Mouse (Mus musculus): ENCODE measurements around the gene Gm6588. TPM values are rescaled to one million over a fixed set of nuclear protein-coding genes. Genes with fewer than 3 reads are reported as not detected.
A peak's percentile ranks its signal among the peaks of the same experiment; 100 is the strongest.

The Gm6588 gene
- polyA plus RNA-seq, 1 experiment, result not detected

DNA sequence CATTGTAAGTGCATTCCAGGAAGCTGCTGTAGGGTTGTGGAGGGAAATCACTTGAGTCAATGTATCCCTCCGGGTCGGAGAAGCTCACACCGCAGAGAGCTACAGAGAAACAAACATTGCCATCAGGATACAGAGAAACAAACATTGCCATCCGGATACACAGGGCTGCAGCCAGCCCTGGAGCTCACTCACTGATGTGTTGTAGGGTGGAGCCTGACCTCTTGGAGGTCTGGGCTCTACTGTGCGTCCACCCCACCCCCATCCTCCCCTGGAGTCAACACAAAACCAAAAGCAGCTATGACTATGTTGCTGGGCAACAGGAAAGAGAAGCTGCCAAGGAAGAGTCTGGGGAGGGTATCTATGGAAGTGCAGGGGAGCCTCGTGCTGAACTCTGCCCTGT lies 24.2 kb downstream of the Gm6588 start:
- TF ChIP-seq POLR2A (IDR thresholded peaks at IDR 0.05; ENCODE audit: borderline replicate concordance, extremely low read depth, insufficient read depth, insufficient read length, poor library complexity, severe bottlenecking) (no peak), CTCF (IDR thresholded peaks at IDR 0.05; ENCODE audit: borderline replicate concordance, extremely low read depth, insufficient read depth, insufficient read length) (no peak)
- no peak for DNase-seq (ENCODE audit: low read depth)

GRCm38 (mm10) chr5:112481946-112482410 lies 32.8 kb downstream of the Gm6588 start:
- DNase-seq (ENCODE audit: low read depth), result peak; percentile 92
- TF ChIP-seq POLR2A (IDR thresholded peaks at IDR 0.05; ENCODE audit: borderline replicate concordance, extremely low read depth, insufficient read depth, insufficient read length, poor library complexity, severe bottlenecking) (no peak), CTCF (IDR thresholded peaks at IDR 0.05; ENCODE audit: borderline replicate concordance, extremely low read depth, insufficient read depth, insufficient read length) (no peak)

DNA sequence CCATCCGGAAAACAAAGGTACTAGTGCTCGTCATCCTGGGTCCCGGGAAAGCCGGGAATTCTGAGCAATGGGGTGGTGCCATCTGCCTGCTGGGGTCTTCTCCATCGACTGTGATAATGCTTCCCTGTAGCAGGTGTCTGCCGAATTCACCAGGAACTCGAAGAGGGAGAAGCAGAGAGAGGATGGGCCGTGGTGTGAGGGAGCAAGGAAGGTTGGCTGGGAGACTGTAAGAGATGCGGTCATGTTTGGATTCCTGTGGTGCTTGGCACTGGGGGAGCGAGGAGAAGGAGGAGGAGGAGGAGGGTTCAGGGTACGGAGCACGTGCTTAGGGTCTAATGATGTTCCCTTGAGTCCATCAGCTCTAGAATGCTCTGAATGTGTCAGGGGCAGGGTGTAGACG lies 33.3 kb downstream of the Gm6588 start:
- TF ChIP-seq CTCF (IDR thresholded peaks at IDR 0.05; ENCODE audit: borderline replicate concordance, extremely low read depth, insufficient read depth, insufficient read length) (no peak), POLR2A (IDR thresholded peaks at IDR 0.05; ENCODE audit: borderline replicate concordance, extremely low read depth, insufficient read depth, insufficient read length, poor library complexity, severe bottlenecking) (no peak)
- DNase-seq (ENCODE audit: low read depth), result peak; percentile 28

DNA sequence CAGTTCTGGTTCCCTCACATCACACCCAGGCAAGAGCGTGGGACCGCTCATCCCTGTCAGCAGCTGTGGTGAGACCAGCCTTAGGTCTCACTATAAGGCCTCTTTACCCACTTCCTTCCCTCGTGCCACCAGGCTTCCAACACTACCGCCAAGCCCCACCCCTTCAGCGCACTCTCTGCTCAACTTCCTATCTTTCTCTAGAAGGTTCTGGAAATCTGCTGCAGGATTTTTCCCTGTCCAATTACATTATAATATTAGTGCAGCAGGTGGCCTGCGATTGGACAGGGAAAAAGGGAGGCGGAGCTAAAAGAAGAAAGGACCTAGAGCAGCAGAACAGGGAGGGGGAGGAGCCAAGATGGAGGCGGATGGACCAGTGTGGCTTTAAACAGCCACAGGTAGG lies 33.8 kb downstream of the Gm6588 start:
- DNase-seq (ENCODE audit: low read depth), result peak; percentile 37
- TF ChIP-seq POLR2A (IDR thresholded peaks at IDR 0.05; ENCODE audit: borderline replicate concordance, extremely low read depth, insufficient read depth, insufficient read length, poor library complexity, severe bottlenecking) (no peak), CTCF (IDR thresholded peaks at IDR 0.05; ENCODE audit: borderline replicate concordance, extremely low read depth, insufficient read depth, insufficient read length) (no peak)

- DNase-seq (ENCODE audit: low read depth), result peak; percentile 88
- TF ChIP-seq CTCF (IDR thresholded peaks at IDR 0.05; ENCODE audit: borderline replicate concordance, extremely low read depth, insufficient read depth, insufficient read length) (no peak), POLR2A (IDR thresholded peaks at IDR 0.05; ENCODE audit: borderline replicate concordance, extremely low read depth, insufficient read depth, insufficient read length, poor library complexity, severe bottlenecking) (no peak)
Observed at GRCm38 (mm10) chr5:112484924-112485715, 35.9 kb downstream of the Gm6588 start.

DNA sequence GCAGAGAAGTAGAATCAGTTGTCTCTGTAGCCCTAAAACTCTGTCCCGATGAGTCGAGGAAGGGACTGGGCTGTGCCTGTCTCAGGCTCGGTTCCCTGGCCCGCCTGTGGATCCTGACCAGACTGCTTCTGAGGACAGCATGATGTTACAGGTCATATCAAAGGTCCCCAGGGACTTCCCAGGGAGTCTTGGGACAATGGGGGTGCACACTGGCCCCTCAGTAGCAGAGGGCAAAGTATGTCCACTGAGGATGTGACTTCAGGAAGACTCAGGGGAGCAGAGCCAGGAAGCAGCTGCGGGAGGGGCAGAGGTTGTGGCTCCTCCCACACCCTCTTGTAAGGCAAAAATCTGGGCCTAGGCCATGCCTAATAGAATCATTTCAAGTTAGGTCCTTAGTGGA lies 37.2 kb downstream of the Gm6588 start:
- TF ChIP-seq POLR2A (IDR thresholded peaks at IDR 0.05; ENCODE audit: borderline replicate concordance, extremely low read depth, insufficient read depth, insufficient read length, poor library complexity, severe bottlenecking) (no peak), CTCF (IDR thresholded peaks at IDR 0.05; ENCODE audit: borderline replicate concordance, extremely low read depth, insufficient read depth, insufficient read length) (no peak)
- no peak for DNase-seq (ENCODE audit: low read depth)

DNA sequence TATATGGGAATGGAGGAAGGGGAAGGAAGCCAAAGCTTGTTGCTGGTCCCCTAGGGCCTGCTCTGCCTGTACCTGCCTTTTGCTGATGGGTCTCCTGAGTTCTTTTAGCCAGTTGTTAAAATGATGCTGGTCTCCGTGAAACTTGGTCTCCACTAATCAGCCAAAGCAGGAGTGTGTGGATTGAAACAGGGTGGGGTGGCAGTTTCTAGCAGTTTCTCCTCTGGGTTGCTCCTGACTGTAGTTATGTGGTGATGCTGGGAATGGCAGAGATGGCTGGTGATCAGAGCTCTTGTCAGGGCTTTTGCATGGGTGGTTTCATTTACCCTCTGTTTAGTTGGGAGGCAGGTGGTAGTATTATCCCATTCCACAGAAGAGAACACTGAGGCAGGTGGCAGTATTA lies 38.3 kb downstream of the Gm6588 start:
- TF ChIP-seq POLR2A (IDR thresholded peaks at IDR 0.05; ENCODE audit: borderline replicate concordance, extremely low read depth, insufficient read depth, insufficient read length, poor library complexity, severe bottlenecking) (no peak), CTCF (IDR thresholded peaks at IDR 0.05; ENCODE audit: borderline replicate concordance, extremely low read depth, insufficient read depth, insufficient read length) (no peak)
- DNase-seq (ENCODE audit: low read depth), result no peak

- TF ChIP-seq POLR2A (IDR thresholded peaks at IDR 0.05; ENCODE audit: borderline replicate concordance, extremely low read depth, insufficient read depth, insufficient read length, poor library complexity, severe bottlenecking) (no peak), CTCF (IDR thresholded peaks at IDR 0.05; ENCODE audit: borderline replicate concordance, extremely low read depth, insufficient read depth, insufficient read length) (no peak)
- DNase-seq (ENCODE audit: low read depth), result peak; percentile 36
Observed at GRCm38 (mm10) chr5:112488101-112488776, 39.0 kb downstream of the Gm6588 start.

- TF ChIP-seq CTCF (IDR thresholded peaks at IDR 0.05; ENCODE audit: borderline replicate concordance, extremely low read depth, insufficient read depth, insufficient read length), result peak; percentile 43; the same call in 1 of the 2 replicates
- no peak for TF ChIP-seq POLR2A (IDR thresholded peaks at IDR 0.05; ENCODE audit: borderline replicate concordance, extremely low read depth, insufficient read depth, insufficient read length, poor library complexity, severe bottlenecking)
- peak; percentile 61 for DNase-seq (ENCODE audit: low read depth)
Observed at GRCm38 (mm10) chr5:112491489-112491888, 42.3 kb downstream of the Gm6588 start.

- peak; percentile 78 for DNase-seq (ENCODE audit: low read depth)
- TF ChIP-seq POLR2A (IDR thresholded peaks at IDR 0.05; ENCODE audit: borderline replicate concordance, extremely low read depth, insufficient read depth, insufficient read length, poor library complexity, severe bottlenecking) (no peak), CTCF (IDR thresholded peaks at IDR 0.05; ENCODE audit: borderline replicate concordance, extremely low read depth, insufficient read depth, insufficient read length) (no peak)
Observed at GRCm38 (mm10) chr5:112493492-112493891, 44.3 kb downstream of the Gm6588 start.

DNA sequence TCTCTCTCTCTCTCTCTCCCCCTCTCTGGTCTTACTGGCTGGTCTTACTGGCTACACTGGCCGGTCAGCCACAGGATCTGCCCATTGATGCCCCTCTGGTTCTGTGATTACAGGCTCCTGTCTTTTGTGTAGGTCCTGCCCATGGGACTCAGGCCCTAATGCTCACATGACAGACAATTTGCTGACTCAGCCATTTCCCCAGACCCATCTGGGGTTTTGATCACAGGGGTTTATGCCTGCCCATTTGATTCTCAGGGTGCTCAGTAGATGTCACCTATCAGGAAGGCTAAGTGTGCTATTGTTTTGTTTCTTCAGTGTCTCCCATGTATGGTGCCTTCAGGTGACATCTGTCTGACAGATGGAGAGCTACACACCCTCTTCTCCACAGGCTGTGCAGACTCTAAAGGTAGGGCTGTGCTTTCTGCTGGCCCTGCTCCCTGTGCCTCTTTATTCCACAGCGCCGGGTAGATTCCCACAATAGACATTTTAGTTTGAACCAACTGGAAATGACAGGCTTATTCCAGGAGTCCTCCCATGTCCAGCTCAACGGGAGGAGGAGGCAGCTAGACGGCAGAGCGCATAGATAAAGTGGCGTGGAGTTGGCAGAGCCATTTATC lies 47.6 kb downstream of the Gm6588 start:
- peak; percentile 47 for DNase-seq (ENCODE audit: low read depth)
- no peak for TF ChIP-seq POLR2A (IDR thresholded peaks at IDR 0.05; ENCODE audit: borderline replicate concordance, extremely low read depth, insufficient read depth, insufficient read length, poor library complexity, severe bottlenecking)

Measured in brain, embryonic 14.5 days (tissue).